Mouse (Mus musculus) left cerebral cortex, postnatal 10 days (tissue): ENCODE results near the gene Akap2. TPM values are rescaled to one million over a fixed set of nuclear protein-coding genes. Genes with fewer than 3 reads are reported as not detected.
A peak's percentile ranks its signal among the peaks of the same experiment; 100 is the strongest.

ENCODE experiments used
- DNase-seq, 2 experiments: peaks; one replicate each; pipeline ENCODE4 v3.0.0; 2021 to 2022; ENCODE audit warnings: low spot score in 2 of 2, mixed read lengths in 1 of 2; ENCODE audit errors: extremely low spot score in 1 of 2
- intact Hi-C: fragments of 180-260 bp; cut with DNase I; formaldehyde crosslinking; loops from one replicate; pipeline ENCODE4 v1.15.1; 2025
- total RNA-seq, 2 experiments: library from RNA; stranded (reverse); gene quantifications; 2 replicates each; pipeline ENCODE4 v1.2.3; 2021

Akap2 gene
- total RNA-seq, 2 experiments from 2014 or later: 36.2 to 38.9 TPM

GRCm38 (mm10) chr4:57694356-57695136 lies 22.9 kb upstream of the Akap2 start:
- intact Hi-C loops: no loop called here

GRCm38 (mm10) chr4:57696955-57697354 lies 20.5 kb upstream of the Akap2 start:
- DNase-seq: no peak
- intact Hi-C loops: no loop called here

More at GRCm38 (mm10) chr4:57694356-57695136, 22.9 kb upstream of the Akap2 start:
- no peak for DNase-seq

GRCm38 (mm10) chr4:57697918-57698611 lies 19.4 kb upstream of the Akap2 start:
- DNase-seq: no peak
- intact Hi-C loops: no loop called here

- intact Hi-C loops: no loop called here
- no peak for DNase-seq
Observed at GRCm38 (mm10) chr4:57701576-57701975, 15.9 kb upstream of the Akap2 start.

- intact Hi-C loops: no loop called here
- no peak for DNase-seq
Observed at GRCm38 (mm10) chr4:57703574-57704470, 13.6 kb upstream of the Akap2 start.

GRCm38 (mm10) chr4:57704575-57704974 lies 12.9 kb upstream of the Akap2 start:
- intact Hi-C loops: no loop called here

GRCm38 (mm10) chr4:57715849-57716248 lies 1.6 kb upstream of the Akap2 start:
- intact Hi-C loops: no loop called here
- DNase-seq: no peak

More at GRCm38 (mm10) chr4:57704575-57704974, 12.9 kb upstream of the Akap2 start:
- DNase-seq: no peak

GRCm38 (mm10) chr4:57716735-57717134 lies 722 bp upstream of the Akap2 start:
- intact Hi-C loops: no loop called here
- no peak for DNase-seq

- no peak for DNase-seq
- intact Hi-C loops: no loop called here
Observed at GRCm38 (mm10) chr4:57719370-57719769, 1.9 kb downstream of the Akap2 start.

GRCm38 (mm10) chr4:57720869-57721361 lies 3.5 kb downstream of the Akap2 start:
- DNase-seq: no peak
- intact Hi-C loops: no loop called here

GRCm38 (mm10) chr4:57722296-57722695 lies 4.8 kb downstream of the Akap2 start:
- no peak for DNase-seq
- intact Hi-C loops: no loop called here

GRCm38 (mm10) chr4:57723659-57724058 lies 6.2 kb downstream of the Akap2 start:
- intact Hi-C loops: no loop called here
- DNase-seq: no peak

GRCm38 (mm10) chr4:57725569-57725968 lies 8.1 kb downstream of the Akap2 start:
- DNase-seq: no peak
- intact Hi-C loops: no loop called here

GRCm38 (mm10) chr4:57728611-57729183 lies 11.2 kb downstream of the Akap2 start:
- intact Hi-C loops: no loop called here
- DNase-seq: no peak

- DNase-seq: no peak
- intact Hi-C loops: no loop called here
Observed at GRCm38 (mm10) chr4:57730047-57730446, 12.6 kb downstream of the Akap2 start.

GRCm38 (mm10) chr4:57730801-57731598 lies 13.5 kb downstream of the Akap2 start:
- no peak for DNase-seq
- intact Hi-C loops: no loop called here

- DNase-seq: no peak
- intact Hi-C loops: no loop called here
Observed at GRCm38 (mm10) chr4:57732351-57732750, 14.9 kb downstream of the Akap2 start.

- peak in 1 of 2 experiments; percentile 50 for DNase-seq
- intact Hi-C loops: no loop called here
Observed at GRCm38 (mm10) chr4:57733445-57733844, 16.0 kb downstream of the Akap2 start.
